Mouse (Mus musculus) small intestine, adult 2 months (tissue): ENCODE data around the gene Tbc1d2b. TPM values are rescaled to one million over a fixed set of nuclear protein-coding genes. Genes with fewer than 3 reads are reported as not detected.

Experiments
- H3K27ac ChIP-seq: fragments of 200-500 bp; 2 replicates; pipeline ENCODE4 v1.5.1; 2012; ENCODE audit warnings: low read depth, low read length, control low read depth, inconsistent platforms; ENCODE audit not compliant: insufficient read depth
- H3K27me3 ChIP-seq: fragments of 200-500 bp; 2 replicates; pipeline ENCODE4 v1.6.1; 2012; ENCODE audit warnings: mild to moderate bottlenecking, moderate library complexity, low read length, inconsistent platforms; ENCODE audit not compliant: control insufficient read depth, insufficient read depth
- H3K36me3 ChIP-seq: fragments of 200-500 bp; 2 replicates; pipeline ENCODE4 v1.6.1; 2012; ENCODE audit warnings: mild to moderate bottlenecking, low read length, control low read depth, inconsistent platforms; ENCODE audit not compliant: control insufficient read depth, insufficient read depth
- H3K4me1 ChIP-seq: fragments of 200-500 bp; 2 replicates; pipeline ENCODE4 v1.6.1; 2012; ENCODE audit warnings: low read length, inconsistent platforms, mixed read lengths; ENCODE audit not compliant: control insufficient read depth, insufficient read depth, insufficient read length
- H3K4me3 ChIP-seq: fragments of 200-500 bp; 2 replicates; pipeline ENCODE4 v1.5.1; 2012; ENCODE audit warnings: low read depth, mild to moderate bottlenecking, control low read depth, inconsistent platforms, low read length, moderate library complexity
- CTCF ChIP-seq: fragments of 200-500 bp; IDR thresholded peaks from 2 replicates; pipeline ENCODE4 v1.5.1; 2012; ENCODE audit warnings: low read depth, mild to moderate bottlenecking, control low read depth, inconsistent platforms, low read length, moderate library complexity, mixed read lengths; ENCODE audit not compliant: insufficient replicate concordance, insufficient read length; ENCODE audit errors: extremely low read depth
- POLR2A ChIP-seq: fragments of 200-500 bp; IDR thresholded peaks from 2 replicates; pipeline ENCODE4 v1.6.1; 2012; ENCODE audit warnings: low read depth, mild to moderate bottlenecking, control low read depth, inconsistent platforms, low read length, moderate library complexity
- WGBS: fragments of 180-500 bp; shearing (Covaris S2); methylation state at CpG from one replicate; pipeline ENCODE4 v1.1.7; 2018; 5-methylcytosine and 5-hydroxymethylcytosine counted together
- polyA plus RNA-seq: library from polyadenylated mRNA; depleted of rRNA; stranded (reverse); fragments of >200 nt; gene quantifications from 2 replicates; pipeline ENCODE4 v1.2.3, GENCODE M21; 2012

Gene Tbc1d2b
- polyA plus RNA-seq, 1 experiment, result 13.1 TPM

GRCm38 (mm10) chr9:90242855-90243254 lies 27.7 kb downstream of the Tbc1d2b start:
- WGBS, result 77% methylated on average over 7 of the region's 7 CpGs
- Histone ChIP-seq H3K4me1 (peaks cover 6% of the 10 kb centered on the region; the same call in 1 of the 2 replicates), H3K4me3 (no peak overlapping the region), H3K27ac (peak overlapping the region; percentile 52), H3K36me3 (peaks cover 19% of the 10 kb centered on the region), H3K27me3 (no peaks in the 10 kb centered on the region)
- TF ChIP-seq POLR2A (no peak), CTCF (no peak)

- peaks cover 21% of the 10 kb centered on the region for H3K36me3 ChIP-seq
- H3K4me1 ChIP-seq, result peaks cover 6% of the 10 kb centered on the region; the same call in 1 of the 2 replicates
- H3K4me3 ChIP-seq, result no peak overlapping the region
- no peak for TF ChIP-seq CTCF
- TF ChIP-seq POLR2A, result no peak
- WGBS, result 86% methylated on average over 6 of the region's 6 CpGs
- H3K27me3 ChIP-seq, result no peaks in the 10 kb centered on the region
- peak overlapping the region; percentile 52; the same call in 1 of the 2 replicates for H3K27ac ChIP-seq
Observed at GRCm38 (mm10) chr9:90242291-90242690, 28.3 kb downstream of the Tbc1d2b start.

GRCm38 (mm10) chr9:90241618-90242017 lies 29.0 kb downstream of the Tbc1d2b start:
- peaks cover 6% of the 10 kb centered on the region; the same call in 1 of the 2 replicates for H3K4me1 ChIP-seq
- H3K36me3 ChIP-seq, result peaks cover 16% of the 10 kb centered on the region
- H3K27me3 ChIP-seq, result no peaks in the 10 kb centered on the region
- TF ChIP-seq POLR2A, result no peak
- TF ChIP-seq CTCF, result peak; percentile 43; the same call in 1 of the 2 replicates
- H3K27ac ChIP-seq, result no peak overlapping the region
- 84% methylated on average over 7 of the region's 7 CpGs for WGBS
- H3K4me3 ChIP-seq, result no peak overlapping the region

- Histone ChIP-seq H3K27me3 (no peaks in the 10 kb centered on the region), H3K27ac (no peak overlapping the region), H3K4me3 (no peak overlapping the region), H3K4me1 (peaks cover 6% of the 10 kb centered on the region; the same call in 1 of the 2 replicates), H3K36me3 (peaks cover 16% of the 10 kb centered on the region)
- WGBS, result 89% methylated on average over 6 of the region's 6 CpGs
- TF ChIP-seq POLR2A (no peak), CTCF (no peak)
Observed at GRCm38 (mm10) chr9:90241041-90241440, 29.6 kb downstream of the Tbc1d2b start.

- H3K27ac ChIP-seq, result no peak overlapping the region
Observed at GRCm38 (mm10) chr9:90240560-90240959, 30.0 kb downstream of the Tbc1d2b start.

GRCm38 (mm10) chr9:90237232-90238062 lies 33.2 kb downstream of the Tbc1d2b start:
- Histone ChIP-seq H3K27ac (peak overlapping the region; percentile 60), H3K27me3 (no peaks in the 10 kb centered on the region), H3K36me3 (peaks cover 16% of the 10 kb centered on the region), H3K4me3 (no peak overlapping the region), H3K4me1 (peaks cover 3% of the 10 kb centered on the region; the same call in 1 of the 2 replicates)
- WGBS, result 80% methylated on average over 9 of the region's 9 CpGs
- no peak for TF ChIP-seq POLR2A
- TF ChIP-seq CTCF, result no peak

More at GRCm38 (mm10) chr9:90240560-90240959, 30.0 kb downstream of the Tbc1d2b start:
- no peak for TF ChIP-seq POLR2A
- TF ChIP-seq CTCF, result no peak
- Histone ChIP-seq H3K36me3 (peaks cover 16% of the 10 kb centered on the region), H3K4me1 (peaks cover 6% of the 10 kb centered on the region; the same call in 1 of the 2 replicates), H3K27me3 (no peaks in the 10 kb centered on the region), H3K4me3 (no peak overlapping the region)
- WGBS, result 82% methylated on average over 4 of the region's 4 CpGs

GRCm38 (mm10) chr9:90236817-90237216 lies 33.8 kb downstream of the Tbc1d2b start:
- Histone ChIP-seq H3K27ac (peak overlapping the region; percentile 60; the same call in 1 of the 2 replicates), H3K36me3 (peaks cover 16% of the 10 kb centered on the region), H3K4me1 (no peaks in the 10 kb centered on the region; the same call in 1 of the 2 replicates), H3K4me3 (no peak overlapping the region), H3K27me3 (no peaks in the 10 kb centered on the region)
- no peak for TF ChIP-seq POLR2A
- TF ChIP-seq CTCF, result no peak
- 89% methylated on average over 5 of the region's 5 CpGs for WGBS
